Mouse (Mus musculus) limb, embryonic 15.5 days (tissue): ENCODE data around the gene Zfand2a. TPM values are rescaled to one million over a fixed set of nuclear protein-coding genes. Genes with fewer than 3 reads are reported as not detected.
A peak's percentile ranks its signal among the peaks of the same experiment; 100 is the strongest.

Experiments
- ATAC-seq: fragments of 200-750 bp; cut with Nextera tagmentation; 2 replicates; pipeline ENCODE4 v1.8.0; 2017; ENCODE audit warnings: low read depth, moderate TSS enrichment; ENCODE audit not compliant: insufficient number of reproducible peaks, low FRiP score, low TSS enrichment
- H3K27ac ChIP-seq: fragments of 300-500 bp; sonication (generic); 2 replicates; pipeline ENCODE4 v1.5.1; 2015; ENCODE audit warnings: moderate library complexity, mild to moderate bottlenecking, inconsistent platforms
- H3K27me3 ChIP-seq: fragments of 300-500 bp; sonication (generic); 2 replicates; pipeline ENCODE4 v1.6.1; 2015; ENCODE audit warnings: inconsistent platforms
- H3K36me3 ChIP-seq: fragments of 300-500 bp; sonication (generic); 2 replicates; pipeline ENCODE4 v1.6.1; 2015; ENCODE audit warnings: inconsistent platforms
- H3K4me1 ChIP-seq: fragments of 300-500 bp; sonication (generic); 2 replicates; pipeline ENCODE4 v1.6.1; 2015; ENCODE audit warnings: inconsistent platforms
- H3K4me2 ChIP-seq: fragments of 300-500 bp; sonication (generic); 2 replicates; pipeline ENCODE4 v1.6.1; 2015; ENCODE audit warnings: mild to moderate bottlenecking, inconsistent platforms
- H3K4me3 ChIP-seq: fragments of 300-500 bp; sonication (generic); 2 replicates; pipeline ENCODE4 v1.5.1; 2015; ENCODE audit warnings: mild to moderate bottlenecking, inconsistent platforms
- H3K9ac ChIP-seq: fragments of 300-500 bp; sonication (generic); 2 replicates; pipeline ENCODE4 v1.6.1; 2015; ENCODE audit warnings: inconsistent platforms
- H3K9me3 ChIP-seq: fragments of 300-500 bp; sonication (generic); 2 replicates; pipeline ENCODE4 v1.6.1; 2016; ENCODE audit warnings: inconsistent platforms
- WGBS: fragments of 180-500 bp; shearing (Covaris S2); methylation state at CpG from one replicate; pipeline ENCODE4 v1.1.7; 2015; 5-methylcytosine and 5-hydroxymethylcytosine counted together
- polyA plus RNA-seq: library from polyadenylated mRNA; unstranded; fragments of >200 nt; fragmentation: Nextera tagmentation; extraction: Ambion mirVana; gene quantifications from 2 replicates; pipeline ENCODE4 v1.2.1, GENCODE M21; 2015

The Zfand2a gene
- polyA plus RNA-seq, 1 experiment from 2014 or later = 9.9 TPM

GRCm38 (mm10) chr5:139427001-139427400 lies 57.3 kb downstream of the Zfand2a start:
- H3K27ac ChIP-seq = no peak overlapping the region
- no peak overlapping the region for H3K9ac ChIP-seq
- H3K27me3 ChIP-seq = no peaks in the 10 kb centered on the region
- H3K9me3 ChIP-seq = no peaks in the 10 kb centered on the region
- no peak overlapping the region for H3K4me3 ChIP-seq
- peaks cover 8% of the 10 kb centered on the region for H3K36me3 ChIP-seq
- WGBS = 84% methylated on average over 9 of the region's 9 CpGs
- peaks cover 63% of the 10 kb centered on the region for H3K4me1 ChIP-seq
- ATAC-seq = no peak
- no peak overlapping the region for H3K4me2 ChIP-seq

GRCm38 (mm10) chr5:139425198-139425597 lies 59.2 kb downstream of the Zfand2a start:
- Histone ChIP-seq H3K9me3 (no peaks in the 10 kb centered on the region), H3K4me2 (no peak overlapping the region), H3K27me3 (no peaks in the 10 kb centered on the region), H3K36me3 (peaks cover 8% of the 10 kb centered on the region), H3K9ac (no peak overlapping the region), H3K4me1 (peaks cover 56% of the 10 kb centered on the region), H3K4me3 (no peak overlapping the region), H3K27ac (no peak overlapping the region)
- WGBS = 48% methylated on average over 9 of the region's 9 CpGs
- ATAC-seq = no peak

- ATAC-seq = no peak
- WGBS = 37% methylated on average over 21 of the region's 21 CpGs
- no peak within 1 kb of the TSS for H3K9ac ChIP-seq
- H3K27me3 ChIP-seq = no peaks in the 10 kb centered on the region
- H3K36me3 ChIP-seq = peaks cover 8% of the 10 kb centered on the region
- peak within 1 kb of the TSS; percentile 50 for H3K4me2 ChIP-seq
- H3K4me1 ChIP-seq = peaks cover 43% of the 10 kb centered on the region
- no peaks in the 10 kb centered on the region for H3K9me3 ChIP-seq
- peak within 1 kb of the TSS; percentile 59 for H3K27ac ChIP-seq
- peak within 1 kb of the TSS; percentile 39 for H3K4me3 ChIP-seq
These were observed 61.1 kb downstream of the Zfand2a start, which contains the start of gene Gper1 for GRCm38 (mm10) chr5:139423026-139423865. TSS of gene Gper1 (plus strand) at chr5:139423151.

Other genes starting within 250 kb of the Zfand2a start
- 153 and 171 TPM in 2 replicates for gene Get4, start 232.2 kb downstream of the Zfand2a start, polyA plus RNA-seq
- gene Adap1, start 158.9 kb downstream of the Zfand2a start, polyA plus RNA-seq = 3.2 and 4.1 TPM in 2 replicates
- 90.6 and 94.2 TPM in 2 replicates for gene Cox19, start 133.1 kb downstream of the Zfand2a start, polyA plus RNA-seq
- gene Cyp2w1, start 131.9 kb downstream of the Zfand2a start, polyA plus RNA-seq = 22.8 and 23.5 TPM in 2 replicates
- 2.6 and 3.1 TPM in 2 replicates for gene Gpr146, start 106.9 kb downstream of the Zfand2a start, polyA plus RNA-seq
- 7.1 and 10.4 TPM in 2 replicates for gene C130050O18Rik, start 79.3 kb downstream of the Zfand2a start, polyA plus RNA-seq
- 5.7 and 7.3 TPM in 2 replicates for gene Gper1, start 61.4 kb downstream of the Zfand2a start, polyA plus RNA-seq
- gene 3110082I17Rik, start 24.0 kb downstream of the Zfand2a start, polyA plus RNA-seq = 30.8 and 35.6 TPM in 2 replicates
- 0.20 and 0.35 TPM in 2 replicates for gene Uncx, start 58.9 kb upstream of the Zfand2a start, polyA plus RNA-seq